8 mouse cellular contexts compared by ENCODE assay signal in genomic region chr8:40132662-40133257, GRCm38 (mm10).
DNase-seq lines count a peak whose midpoint lies in the region; ATAC-seq lines count a peak whose summit lies in the region.

No protein-coding gene starts in this region.

- no peak overlapping the region for H3K4me2 ChIP-seq in hindbrain, embryonic 15.5 days

- H3K27me3 ChIP-seq in hindbrain, embryonic 15.5 days, result no peaks in the 10 kb centered on the region

- no peak overlapping the region for H3K27ac ChIP-seq in hindbrain, embryonic 15.5 days (replicated peaks)

- DNase-seq in heart, adult 18-20 months, result peak; percentile 1 to 13
- no peak for DNase-seq in heart, adult 11 months
- peak; percentile 51 for DNase-seq in A20 (ENCODE audit: low read depth, low spot score)
- DNase-seq in c-Kit-positive CD71-positive TER-119-negative erythroid progenitor cells, embryonic 14.5 days (ENCODE audit: low read depth), result peak; percentile 16
- peak; percentile 51 for DNase-seq in lung, postnatal 36 days
- no peak for DNase-seq in ovary, postnatal 10 days (ENCODE audit: low spot score)

- peak; percentile 56; the same call in 1 of the 2 replicates for ATAC-seq in hindbrain, embryonic 15.5 days (ENCODE audit: low FRiP score, low read depth)
- no peak for ATAC-seq in inflammation-experienced regulatory T-cells, adult 6 months

- H3K4me1 ChIP-seq in hindbrain, embryonic 15.5 days (replicated peaks), result no peaks in the 10 kb centered on the region

- no peak overlapping the region for H3K4me3 ChIP-seq in hindbrain, embryonic 15.5 days

- H3K36me3 ChIP-seq in hindbrain, embryonic 15.5 days, result no peaks in the 10 kb centered on the region

- 22% methylated on average over 9 of the region's 9 CpGs for whole genome bisulfite sequencing in hindbrain, embryonic 15.5 days

- no peaks in the 10 kb centered on the region for H3K9me3 ChIP-seq in hindbrain, embryonic 15.5 days

- no peak overlapping the region for H3K9ac ChIP-seq in hindbrain, embryonic 15.5 days

Comparison
In these comparisons a context has a peak if more than half of its experiments do, and no peak if none do; other contexts are left out.
1. DNase-seq: peak in heart, adult 18-20 months (2 of 2), A20 (single experiment), c-Kit-positive CD71-positive TER-119-negative erythroid progenitor cells, embryonic 14.5 days (single experiment) and lung, postnatal 36 days (single experiment); none in heart, adult 11 months (single experiment) and ovary, postnatal 10 days (single experiment).